Mouse (Mus musculus) Patski (cell line): ENCODE measurements around the gene Ankrd28. TPM values are rescaled to one million over a fixed set of nuclear protein-coding genes. Genes with fewer than 3 reads are reported as not detected.
A peak's percentile ranks its signal among the peaks of the same experiment; 100 is the strongest.

Experiments
- ATAC-seq: fragments of 100-300 bp; one replicate; pipeline ENCODE4 v1.8.0; 2021
- CTCF ChIA-PET: fragments of 350-600 bp; sonication (Branson Sonifier 250); formaldehyde crosslinking; loops from one replicate; lab custom pipeline; 2022; ENCODE audit warnings: inconsistent platforms; lab: Charles Lee
- POLR2A ChIA-PET: fragments of 350-600 bp; sonication (Branson Sonifier 250); formaldehyde crosslinking; loops from one replicate; lab custom pipeline; 2022; ENCODE audit warnings: antibody characterized with exemption, inconsistent platforms; lab: Charles Lee
- DNase-seq: peaks from one replicate; pipeline ENCODE4 v3.0.0-alpha.2; 2011; ENCODE audit warnings: low read depth, low spot score
- H3K27me3 ChIP-seq: fragments of 371-371 bp; one replicate; pipeline ENCODE4 v1.5.1; 2021
- CTCF ChIP-seq: fragments of 100-300 bp; IDR thresholded peaks from one replicate; pipeline ENCODE4 v1.5.1; 2021
- in situ Hi-C: fragments of 300-500 bp; cut with MboI; formaldehyde crosslinking; loops from 3 replicates; pipeline ENCODE4 v1.11.1; 2018; ENCODE audit warnings: low pct_unique_long_range_greater_than_20kb, mixed read lengths
- polyA plus RNA-seq: library from polyadenylated mRNA; unstranded; gene quantifications from one replicate; pipeline ENCODE4 v1.2.3, GENCODE M21; 2021

Gene Ankrd28
- polyA plus RNA-seq, 1 experiment from 2014 or later: 26.6 TPM

GRCm38 (mm10) chr14:31843571-31843970 lies 13.1 kb upstream of the Ankrd28 start:
- ChIA-PET POLR2A (no interaction called here), CTCF (no interaction called here)
- no peaks in the 10 kb centered on the region for H3K27me3 ChIP-seq
- ATAC-seq: no peak
- no peak for DNase-seq
- in situ Hi-C loops: no loop called here
- no peak for TF ChIP-seq CTCF

- no peak for DNase-seq
- ChIA-PET POLR2A (no interaction called here), CTCF (no interaction called here)
- in situ Hi-C loops: no loop called here
- H3K27me3 ChIP-seq: no peaks in the 10 kb centered on the region
- no peak for ATAC-seq
- TF ChIP-seq CTCF: no peak
Observed at GRCm38 (mm10) chr14:31832022-31832421, 1.6 kb upstream of the Ankrd28 start.

GRCm38 (mm10) chr14:31831370-31831712 lies 890 bp upstream of the Ankrd28 start:
- in situ Hi-C loops: no loop called here

GRCm38 (mm10) chr14:31829761-31830562 lies 489 bp downstream of the Ankrd28 start:
- in situ Hi-C loops: loop anchor here (10.0 kb wide), 1 partner anchor 115 kb away; no protein-coding TSS in a partner anchor
- H3K27me3 ChIP-seq: no peaks in the 10 kb centered on the region
- ChIA-PET POLR2A (interaction anchor here (1.6 kb wide), 1 partner anchor 111 kb away, joined by 5 read pairs; no protein-coding TSS in a partner anchor), CTCF (interaction anchor here (1.2 kb wide), 1 partner anchor 27 kb away, joined by 3 read pairs; no protein-coding TSS in a partner anchor)
- TF ChIP-seq CTCF: no peak
- DNase-seq: no peak
- ATAC-seq: peak; percentile 74

More at GRCm38 (mm10) chr14:31831370-31831712, 890 bp upstream of the Ankrd28 start:
- no peak for TF ChIP-seq CTCF
- no peaks in the 10 kb centered on the region for H3K27me3 ChIP-seq
- DNase-seq (no peak), ATAC-seq (no peak)
- CTCF ChIA-PET: no interaction called here
- POLR2A ChIA-PET: no interaction called here

GRCm38 (mm10) chr14:31827221-31827620 lies 3.2 kb downstream of the Ankrd28 start:
- ATAC-seq (no peak), DNase-seq (no peak)
- POLR2A ChIA-PET: no interaction called here
- in situ Hi-C loops: loop anchor here (10.0 kb wide), 1 partner anchor 118 kb away; no protein-coding TSS in a partner anchor
- CTCF ChIA-PET: interaction anchor here (1.1 kb wide), 1 partner anchor 103 kb away, joined by 3 read pairs; no protein-coding TSS in a partner anchor
- no peak for TF ChIP-seq CTCF
- no peaks in the 10 kb centered on the region for H3K27me3 ChIP-seq

- ATAC-seq (no peak), DNase-seq (no peak)
- TF ChIP-seq CTCF: peak; percentile 15
- ChIA-PET POLR2A (no interaction called here), CTCF (no interaction called here)
- in situ Hi-C loops: no loop called here
- no peaks in the 10 kb centered on the region for H3K27me3 ChIP-seq
Observed at GRCm38 (mm10) chr14:31809942-31810341, 20.5 kb downstream of the Ankrd28 start.

GRCm38 (mm10) chr14:31803791-31804190 lies 26.7 kb downstream of the Ankrd28 start:
- in situ Hi-C loops: no loop called here
- no peak for TF ChIP-seq CTCF
- ATAC-seq (no peak), DNase-seq (no peak)
- POLR2A ChIA-PET: interaction anchor here (1.1 kb wide), 1 partner anchor 17 kb away, joined by 4 read pairs; no protein-coding TSS in a partner anchor
- H3K27me3 ChIP-seq: no peaks in the 10 kb centered on the region
- CTCF ChIA-PET: no interaction called here

DNA sequence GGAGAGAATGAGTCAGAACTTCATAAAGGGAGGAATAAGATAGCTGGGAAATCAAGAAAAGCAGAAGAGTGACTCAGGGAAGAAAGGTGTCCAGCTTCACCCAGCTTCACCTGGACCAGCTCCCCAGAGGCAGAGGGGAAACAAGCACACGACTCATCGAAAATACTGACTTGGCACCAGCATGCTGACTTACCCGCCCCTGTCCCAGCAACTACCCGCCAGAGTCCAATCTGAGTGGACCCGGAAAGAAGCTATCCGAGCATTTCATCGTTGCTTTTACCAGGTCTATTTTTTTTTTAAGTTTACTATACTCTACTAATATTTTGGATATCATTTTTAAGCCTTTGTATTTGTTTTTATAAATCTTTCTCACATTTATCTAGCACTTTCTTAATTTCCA lies 29.5 kb downstream of the Ankrd28 start:
- DNase-seq (no peak), ATAC-seq (no peak)
- no peak for TF ChIP-seq CTCF
- no peaks in the 10 kb centered on the region for H3K27me3 ChIP-seq
- POLR2A ChIA-PET: no interaction called here
- CTCF ChIA-PET: interaction anchor here (1.1 to 1.7 kb wide), 2 partner anchors 232 to 256 kb away, joined by 3 to 4 read pairs; no protein-coding TSS in a partner anchor
- in situ Hi-C loops: no loop called here

- H3K27me3 ChIP-seq: no peaks in the 10 kb centered on the region
- ChIA-PET POLR2A (no interaction called here), CTCF (interaction anchor here (1.1 to 1.7 kb wide), 2 partner anchors 233 to 256 kb away, joined by 3 to 4 read pairs; no protein-coding TSS in a partner anchor)
- TF ChIP-seq CTCF: no peak
- DNase-seq (no peak), ATAC-seq (no peak)
- in situ Hi-C loops: no loop called here
Observed at GRCm38 (mm10) chr14:31800446-31800845, 30.0 kb downstream of the Ankrd28 start.

GRCm38 (mm10) chr14:31798937-31799336 lies 31.5 kb downstream of the Ankrd28 start:
- DNase-seq (no peak), ATAC-seq (no peak)
- no peak for TF ChIP-seq CTCF
- H3K27me3 ChIP-seq: no peaks in the 10 kb centered on the region
- CTCF ChIA-PET: no interaction called here
- POLR2A ChIA-PET: no interaction called here
- in situ Hi-C loops: loop anchor here (5.0 kb wide), 4 partner anchors 98 to 273 kb away; partner anchors contain the start of gene Galnt15

GRCm38 (mm10) chr14:31795535-31795934 lies 34.9 kb downstream of the Ankrd28 start:
- in situ Hi-C loops: loop anchor here (5.0 kb wide), 4 partner anchors 102 to 277 kb away; partner anchors contain the start of gene Galnt15
- POLR2A ChIA-PET: no interaction called here
- ATAC-seq (no peak), DNase-seq (no peak)
- H3K27me3 ChIP-seq: no peaks in the 10 kb centered on the region
- CTCF ChIA-PET: interaction anchor here (1.0 to 1.7 kb wide), 5 partner anchors 135 to 237 kb away, joined by 3 to 6 read pairs (median 4); no protein-coding TSS in a partner anchor
- no peak for TF ChIP-seq CTCF
